Mouse (Mus musculus): ENCODE measurements at regions not wholly inside any gene's neighbourhood (a gene's known extent, or its start where the extent isn't known, plus 50 kb on each side); places are given as distances from the start of the nearest gene placed in this dataset.

GRCm38 (mm10) chr7:69564432-69564831 lies 802.1 kb downstream of the Nr2f2 start:
- TF ChIP-seq EP300 (IDR thresholded peaks at IDR 0.05; ENCODE audit: low read depth) (no peak), CTCF (IDR thresholded peaks at IDR 0.05; ENCODE audit: low read depth) (no peak)
- no peak for ATAC-seq
- no peaks in the 10 kb centered on the region for H3K9me3 ChIP-seq (ENCODE audit: low read length)
- no peaks in the 10 kb centered on the region for H3K36me3 ChIP-seq (replicated peaks; ENCODE audit: insufficient read depth, low read length)
- H3K9ac ChIP-seq (replicated peaks): no peak overlapping the region
- 64% methylated on average over 2 of the region's 2 CpGs for WGBS (ENCODE audit: insufficient replicate concordance)
- no peak overlapping the region for H3K4me2 ChIP-seq (ENCODE audit: low read depth, low read length)
- no peak overlapping the region for H3K27ac ChIP-seq (ENCODE audit: low read depth)
- DNase-seq: no peak
- H3K27me3 ChIP-seq (ENCODE audit: insufficient read depth, low read length): no peaks in the 10 kb centered on the region
- H3K4me3 ChIP-seq (ENCODE audit: low read depth, low read length): no peak overlapping the region
- H3K4me1 ChIP-seq (ENCODE audit: insufficient read depth): no peaks in the 10 kb centered on the region

GRCm38 (mm10) chr7:69554776-69555175 lies 805.7 kb upstream of the Arrdc4 start:
- no peak overlapping the region for H3K4me3 ChIP-seq (ENCODE audit: low read depth, low read length)
- no peak overlapping the region for H3K9ac ChIP-seq (replicated peaks)
- H3K27me3 ChIP-seq (ENCODE audit: insufficient read depth, low read length): no peaks in the 10 kb centered on the region
- TF ChIP-seq CTCF (IDR thresholded peaks at IDR 0.05; ENCODE audit: low read depth) (no peak), EP300 (IDR thresholded peaks at IDR 0.05; ENCODE audit: low read depth) (no peak)
- no peak overlapping the region for H3K27ac ChIP-seq (ENCODE audit: low read depth)
- H3K4me2 ChIP-seq (ENCODE audit: low read depth, low read length): no peak overlapping the region
- DNase-seq (no peak), ATAC-seq (no peak)
- H3K9me3 ChIP-seq (ENCODE audit: low read length): no peaks in the 10 kb centered on the region
- H3K4me1 ChIP-seq (ENCODE audit: insufficient read depth): no peaks in the 10 kb centered on the region
- 75% methylated on average over 8 of the region's 8 CpGs for WGBS (ENCODE audit: insufficient replicate concordance)
- no peaks in the 10 kb centered on the region for H3K36me3 ChIP-seq (replicated peaks; ENCODE audit: insufficient read depth, low read length)

GRCm38 (mm10) chr7:69553981-69554380 lies 804.9 kb upstream of the Arrdc4 start:
- DNase-seq (no peak), ATAC-seq (no peak)
- TF ChIP-seq EP300 (IDR thresholded peaks at IDR 0.05; ENCODE audit: low read depth): no peak
- TF ChIP-seq CTCF (IDR thresholded peaks at IDR 0.05; ENCODE audit: low read depth): no peak
- no peaks in the 10 kb centered on the region for H3K9me3 ChIP-seq (ENCODE audit: low read length)
- H3K4me1 ChIP-seq (ENCODE audit: insufficient read depth): no peaks in the 10 kb centered on the region
- no peak overlapping the region for H3K27ac ChIP-seq (ENCODE audit: low read depth)
- H3K4me2 ChIP-seq (ENCODE audit: low read depth, low read length): no peak overlapping the region
- WGBS (ENCODE audit: insufficient replicate concordance): 78% methylated on average over 6 of the region's 6 CpGs
- H3K4me3 ChIP-seq (ENCODE audit: low read depth, low read length): no peak overlapping the region
- H3K36me3 ChIP-seq (replicated peaks; ENCODE audit: insufficient read depth, low read length): no peaks in the 10 kb centered on the region
- H3K9ac ChIP-seq (replicated peaks): no peak overlapping the region
- no peaks in the 10 kb centered on the region for H3K27me3 ChIP-seq (ENCODE audit: insufficient read depth, low read length)

GRCm38 (mm10) chr7:69536072-69536471 lies 787.0 kb upstream of the Arrdc4 start:
- no peak overlapping the region for H3K4me3 ChIP-seq (ENCODE audit: low read depth, low read length)
- ATAC-seq (no peak), DNase-seq (no peak)
- H3K36me3 ChIP-seq (replicated peaks; ENCODE audit: insufficient read depth, low read length): no peaks in the 10 kb centered on the region
- H3K9me3 ChIP-seq (ENCODE audit: low read length): no peaks in the 10 kb centered on the region
- WGBS (ENCODE audit: insufficient replicate concordance): 84% methylated on average over 1 of the region's 1 CpGs
- no peak overlapping the region for H3K27ac ChIP-seq (ENCODE audit: low read depth)
- no peaks in the 10 kb centered on the region for H3K27me3 ChIP-seq (ENCODE audit: insufficient read depth, low read length)
- no peaks in the 10 kb centered on the region for H3K4me1 ChIP-seq (ENCODE audit: insufficient read depth)
- H3K9ac ChIP-seq (replicated peaks): no peak overlapping the region
- no peak overlapping the region for H3K4me2 ChIP-seq (ENCODE audit: low read depth, low read length)
- TF ChIP-seq EP300 (IDR thresholded peaks at IDR 0.05; ENCODE audit: low read depth): no peak
- no peak for TF ChIP-seq CTCF (IDR thresholded peaks at IDR 0.05; ENCODE audit: low read depth)

- Histone ChIP-seq H3K4me1 (ENCODE audit: insufficient read depth) (no peaks in the 10 kb centered on the region), H3K9me3 (ENCODE audit: low read length) (no peaks in the 10 kb centered on the region), H3K27ac (ENCODE audit: low read depth) (no peak overlapping the region), H3K9ac (replicated peaks) (no peak overlapping the region), H3K4me3 (ENCODE audit: low read depth, low read length) (no peak overlapping the region), H3K27me3 (ENCODE audit: insufficient read depth, low read length) (no peaks in the 10 kb centered on the region), H3K4me2 (ENCODE audit: low read depth, low read length) (no peak overlapping the region), H3K36me3 (replicated peaks; ENCODE audit: insufficient read depth, low read length) (no peaks in the 10 kb centered on the region)
- DNase-seq (no peak), ATAC-seq (no peak)
- TF ChIP-seq EP300 (IDR thresholded peaks at IDR 0.05; ENCODE audit: low read depth) (no peak), CTCF (IDR thresholded peaks at IDR 0.05; ENCODE audit: low read depth) (no peak)
- 63% methylated on average over 2 of the region's 2 CpGs for WGBS (ENCODE audit: insufficient replicate concordance)
These were observed 764.9 kb upstream of the Arrdc4 start for GRCm38 (mm10) chr7:69513966-69514365.

- Histone ChIP-seq H3K4me2 (ENCODE audit: low read depth, low read length) (no peak overlapping the region), H3K27me3 (ENCODE audit: insufficient read depth, low read length) (no peaks in the 10 kb centered on the region), H3K9me3 (ENCODE audit: low read length) (no peaks in the 10 kb centered on the region), H3K27ac (ENCODE audit: low read depth) (no peak overlapping the region), H3K9ac (replicated peaks) (no peak overlapping the region), H3K4me3 (ENCODE audit: low read depth, low read length) (no peak overlapping the region), H3K4me1 (ENCODE audit: insufficient read depth) (no peaks in the 10 kb centered on the region), H3K36me3 (replicated peaks; ENCODE audit: insufficient read depth, low read length) (no peaks in the 10 kb centered on the region)
- ATAC-seq (no peak), DNase-seq (no peak)
- WGBS (ENCODE audit: insufficient replicate concordance): 67% methylated on average over 8 of the region's 8 CpGs
- TF ChIP-seq CTCF (IDR thresholded peaks at IDR 0.05; ENCODE audit: low read depth): no peak
- TF ChIP-seq EP300 (IDR thresholded peaks at IDR 0.05; ENCODE audit: low read depth): no peak
These were observed 761.3 kb upstream of the Arrdc4 start for GRCm38 (mm10) chr7:69510389-69510788.
